Mouse (Mus musculus): ENCODE measurements around the gene Psph. TPM values are rescaled to one million over a fixed set of nuclear protein-coding genes. Genes with fewer than 3 reads are reported as not detected.
"Not testable (repeated sequence)": the region's sequence is repeated elsewhere in the genome, so short reads cannot be mapped to it uniquely, and the experiment has no call there.

Gene Psph
- polyA plus RNA-seq, 1 experiment = 11.1 TPM

DNA sequence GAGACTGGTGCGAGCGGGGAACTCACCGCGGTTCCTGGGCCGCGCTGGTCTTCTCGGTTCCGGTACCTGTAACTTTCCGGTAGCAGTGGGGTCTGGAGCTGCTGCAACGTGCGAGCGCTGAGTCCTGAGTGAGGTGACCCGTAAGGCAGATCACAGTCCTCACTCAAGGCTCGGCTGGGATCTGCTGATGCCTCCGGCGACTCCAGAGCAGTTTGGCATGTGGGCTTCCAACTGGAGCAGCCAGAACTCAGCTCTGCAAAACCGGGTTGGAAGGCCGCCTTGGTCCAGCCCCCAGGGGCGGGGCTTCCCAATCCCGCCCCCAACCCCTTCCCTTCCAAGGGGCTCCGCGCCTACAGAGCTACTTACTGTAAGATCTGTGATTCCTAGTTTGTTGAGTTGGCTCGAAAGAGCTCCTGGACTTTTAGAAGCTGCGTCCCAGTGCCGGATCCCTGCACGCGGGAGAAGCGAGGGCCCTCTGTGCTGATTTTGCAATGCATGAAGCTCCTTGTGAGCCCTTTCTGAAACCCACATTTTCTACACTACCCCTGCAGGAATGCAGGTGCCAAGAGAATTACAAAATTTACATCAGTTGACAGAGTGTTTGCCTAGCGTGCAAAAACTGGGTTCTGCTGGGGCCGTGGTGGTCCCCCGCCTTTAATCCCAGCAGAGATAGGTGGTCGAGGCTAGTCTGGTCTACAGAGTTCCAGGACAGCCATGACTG is 8.1 kb downstream of the Psph start:
- Histone ChIP-seq H3K4me3 (replicated peaks; ENCODE audit: control insufficient read depth, low read depth, low read length) (peak overlapping the region; percentile 80), H3K4me1 (ENCODE audit: control insufficient read depth, insufficient read depth, low read length) (no peaks in the 10 kb centered on the region), H3K27ac (ENCODE audit: control insufficient read depth, insufficient read depth, low read depth, low read length, poor library complexity) (no peak overlapping the region)
- under 1% methylated on average over 32 of the region's 32 CpGs for WGBS
- TF ChIP-seq POLR2A (IDR thresholded peaks at IDR 0.05; ENCODE audit: borderline replicate concordance, control insufficient read depth, low read depth, low read length) (peak; percentile 30; the same call in 1 of the 2 replicates), CTCF (IDR thresholded peaks at IDR 0.05; ENCODE audit: control insufficient read depth, insufficient read depth, low read length) (no peak)

DNA sequence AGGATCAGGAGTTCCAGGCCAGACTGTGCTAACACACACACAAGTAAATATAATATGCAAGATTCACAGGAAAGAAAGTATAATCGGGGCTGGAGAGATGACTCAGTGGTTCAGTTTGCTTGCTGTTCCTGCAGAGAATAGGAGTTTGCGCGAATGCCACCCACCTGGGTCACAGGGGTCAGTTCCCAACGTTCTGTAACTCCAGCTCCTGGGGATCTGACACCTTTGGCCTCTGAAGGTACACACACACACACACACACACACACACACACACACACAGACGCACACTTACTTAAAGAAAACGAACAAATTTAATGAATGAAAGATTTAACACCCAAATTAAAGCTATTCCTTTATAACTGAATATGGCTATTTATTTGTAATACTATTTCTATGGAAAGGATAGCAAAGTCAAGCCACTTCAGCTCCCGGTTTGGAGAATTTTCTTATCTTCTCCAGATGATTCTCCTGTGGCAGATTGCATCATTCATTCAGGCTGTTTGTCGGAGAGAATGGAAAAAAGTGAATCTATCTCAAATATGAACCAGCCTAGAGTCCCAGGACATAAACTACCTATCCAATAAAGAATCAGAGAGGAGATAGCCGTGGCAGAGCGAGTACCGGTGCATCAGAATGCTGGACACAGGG is 8.8 kb downstream of the Psph start:
- 29% methylated on average over 11 of the region's 11 CpGs for WGBS
- no peak for TF ChIP-seq POLR2A (IDR thresholded peaks at IDR 0.05; ENCODE audit: borderline replicate concordance, control insufficient read depth, low read depth, low read length)
- TF ChIP-seq CTCF (IDR thresholded peaks at IDR 0.05; ENCODE audit: control insufficient read depth, insufficient read depth, low read length) = no peak
- Histone ChIP-seq H3K4me1 (ENCODE audit: control insufficient read depth, insufficient read depth, low read length) (no peaks in the 10 kb centered on the region), H3K27ac (ENCODE audit: control insufficient read depth, insufficient read depth, low read depth, low read length, poor library complexity) (no peak overlapping the region), H3K4me3 (replicated peaks; ENCODE audit: control insufficient read depth, low read depth, low read length) (peak overlapping the region; percentile 80)

DNA sequence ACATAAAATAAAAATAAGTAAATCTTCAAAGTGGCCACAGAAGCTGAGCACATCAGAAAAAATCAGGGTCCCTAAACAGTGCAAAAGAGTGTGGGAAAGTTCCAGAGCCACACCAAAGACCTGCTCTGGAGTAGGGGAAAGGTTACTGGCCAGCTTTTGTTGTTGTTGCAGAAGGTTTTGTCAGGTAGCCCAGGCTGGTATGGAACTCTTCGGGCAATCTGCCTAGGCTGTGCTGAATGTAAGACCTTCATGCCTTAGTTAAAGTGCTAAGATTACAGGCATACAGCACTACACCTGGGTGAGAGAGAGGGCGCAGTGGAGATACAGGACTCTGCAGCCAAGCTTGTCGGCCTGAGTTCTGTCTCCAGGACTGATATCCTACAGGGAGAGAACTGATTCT is 12.6 kb downstream of the Psph start:
- 88% methylated on average over 3 of the region's 3 CpGs for WGBS
- no peak for TF ChIP-seq POLR2A (IDR thresholded peaks at IDR 0.05; ENCODE audit: borderline replicate concordance, control insufficient read depth, low read depth, low read length)
- TF ChIP-seq CTCF (IDR thresholded peaks at IDR 0.05; ENCODE audit: control insufficient read depth, insufficient read depth, low read length) = no peak
- Histone ChIP-seq H3K27ac (ENCODE audit: control insufficient read depth, insufficient read depth, low read depth, low read length, poor library complexity) (no peak overlapping the region), H3K4me1 (ENCODE audit: control insufficient read depth, insufficient read depth, low read length) (no peaks in the 10 kb centered on the region), H3K4me3 (replicated peaks; ENCODE audit: control insufficient read depth, low read depth, low read length) (no peak overlapping the region)

DNA sequence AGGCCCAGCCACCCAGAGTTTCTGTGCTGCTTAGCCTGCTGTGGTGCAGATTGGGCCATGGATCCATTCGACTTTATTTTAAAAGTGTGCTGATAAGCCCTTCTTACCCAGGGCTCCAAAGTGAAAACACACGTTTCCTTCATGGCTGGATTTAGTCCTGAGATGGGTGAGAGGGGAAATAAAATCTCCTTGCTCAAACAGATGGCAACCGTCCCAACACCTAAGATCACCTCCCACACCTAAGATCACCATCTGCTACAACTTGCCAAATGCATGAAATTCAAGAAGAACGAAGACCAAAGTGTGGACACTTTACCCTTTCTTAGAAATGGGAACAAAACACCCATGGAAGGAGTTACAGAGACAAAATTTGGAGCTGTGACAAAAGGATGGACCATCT is 13.9 kb downstream of the Psph start:
- H3K27ac ChIP-seq (ENCODE audit: control insufficient read depth, insufficient read depth, low read depth, low read length, poor library complexity); H3K4me3 ChIP-seq (replicated peaks; ENCODE audit: control insufficient read depth, low read depth, low read length); H3K4me1 ChIP-seq (ENCODE audit: control insufficient read depth, insufficient read depth, low read length): not testable (repeated sequence)
- WGBS = 79% methylated on average over 4 of the region's 4 CpGs

DNA sequence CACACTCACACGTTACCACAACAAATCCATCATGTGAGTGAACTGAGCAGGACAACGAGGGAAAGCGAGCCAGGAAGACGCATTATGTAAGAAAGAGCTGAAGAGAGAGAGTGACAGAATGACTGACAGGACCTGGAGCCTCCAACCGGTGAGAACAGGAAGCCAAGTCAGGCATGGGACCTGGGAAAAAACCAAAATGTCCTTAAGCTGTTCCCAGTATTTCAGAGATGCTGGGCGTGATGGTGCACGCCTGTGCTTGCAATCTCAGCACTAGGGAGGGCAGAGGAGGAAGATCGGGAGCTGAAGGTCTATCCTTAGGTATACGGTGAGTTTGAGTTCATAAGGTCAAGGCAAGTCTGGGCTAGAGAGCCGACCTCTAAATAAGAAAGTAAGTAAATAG is 14.8 kb downstream of the Psph start:
- no peak for TF ChIP-seq POLR2A (IDR thresholded peaks at IDR 0.05; ENCODE audit: borderline replicate concordance, control insufficient read depth, low read depth, low read length)
- TF ChIP-seq CTCF (IDR thresholded peaks at IDR 0.05; ENCODE audit: control insufficient read depth, insufficient read depth, low read length) = no peak
- no peak overlapping the region for H3K27ac ChIP-seq (ENCODE audit: control insufficient read depth, insufficient read depth, low read depth, low read length, poor library complexity)
- WGBS = 83% methylated on average over 10 of the region's 10 CpGs
- no peaks in the 10 kb centered on the region for H3K4me1 ChIP-seq (ENCODE audit: control insufficient read depth, insufficient read depth, low read length)
- no peak overlapping the region for H3K4me3 ChIP-seq (replicated peaks; ENCODE audit: control insufficient read depth, low read depth, low read length)

DNA sequence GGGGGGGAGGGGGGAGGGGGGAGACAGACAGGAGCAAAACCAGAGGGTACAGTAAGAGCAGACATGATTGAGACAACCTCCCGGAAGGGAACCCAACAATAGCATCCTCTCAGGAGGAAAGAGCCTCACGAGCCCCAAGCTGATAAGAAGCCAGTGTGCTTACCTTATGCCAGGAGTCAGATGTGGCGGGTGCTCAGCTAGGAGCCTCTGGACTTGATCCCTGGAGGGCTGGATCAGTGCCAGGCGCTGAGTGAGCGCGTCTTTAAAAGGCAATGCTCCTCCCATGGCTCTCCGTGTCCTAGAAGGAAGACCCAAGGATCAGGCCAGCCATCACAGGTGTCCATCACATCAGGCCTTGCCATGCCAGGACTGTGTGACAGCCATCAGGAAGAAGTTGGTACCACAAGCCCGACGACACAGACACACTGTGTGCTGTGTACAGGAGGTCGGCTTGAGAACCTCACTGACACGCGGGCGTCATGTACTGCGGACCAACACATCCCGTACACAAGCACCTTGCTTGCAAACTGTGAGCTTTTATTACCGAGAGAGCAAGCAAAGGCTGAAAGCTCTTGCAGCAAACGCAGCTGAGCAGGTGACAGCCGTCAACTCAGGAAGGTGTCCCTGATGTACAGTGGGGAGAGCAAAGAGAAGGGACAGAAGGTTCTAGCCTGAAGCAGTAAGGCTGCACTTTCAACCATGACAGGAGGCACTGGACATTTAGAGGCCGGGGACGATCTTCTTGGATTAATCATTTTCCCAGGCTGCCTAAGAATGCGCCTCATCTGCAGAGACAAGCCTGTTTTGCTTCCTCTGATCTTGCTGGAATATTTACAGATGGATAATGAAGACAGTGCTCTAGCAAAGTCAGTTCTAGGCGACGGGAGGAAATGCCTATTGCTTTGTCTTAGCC is 16.6 kb downstream of the Psph start:
- 82% methylated on average over 23 of the region's 23 CpGs for WGBS
- Histone ChIP-seq H3K27ac (ENCODE audit: control insufficient read depth, insufficient read depth, low read depth, low read length, poor library complexity) (no peak overlapping the region), H3K4me1 (ENCODE audit: control insufficient read depth, insufficient read depth, low read length) (no peaks in the 10 kb centered on the region), H3K4me3 (replicated peaks; ENCODE audit: control insufficient read depth, low read depth, low read length) (no peak overlapping the region)
- TF ChIP-seq POLR2A (IDR thresholded peaks at IDR 0.05; ENCODE audit: borderline replicate concordance, control insufficient read depth, low read depth, low read length) (no peak), CTCF (IDR thresholded peaks at IDR 0.05; ENCODE audit: control insufficient read depth, insufficient read depth, low read length) (no peak)

DNA sequence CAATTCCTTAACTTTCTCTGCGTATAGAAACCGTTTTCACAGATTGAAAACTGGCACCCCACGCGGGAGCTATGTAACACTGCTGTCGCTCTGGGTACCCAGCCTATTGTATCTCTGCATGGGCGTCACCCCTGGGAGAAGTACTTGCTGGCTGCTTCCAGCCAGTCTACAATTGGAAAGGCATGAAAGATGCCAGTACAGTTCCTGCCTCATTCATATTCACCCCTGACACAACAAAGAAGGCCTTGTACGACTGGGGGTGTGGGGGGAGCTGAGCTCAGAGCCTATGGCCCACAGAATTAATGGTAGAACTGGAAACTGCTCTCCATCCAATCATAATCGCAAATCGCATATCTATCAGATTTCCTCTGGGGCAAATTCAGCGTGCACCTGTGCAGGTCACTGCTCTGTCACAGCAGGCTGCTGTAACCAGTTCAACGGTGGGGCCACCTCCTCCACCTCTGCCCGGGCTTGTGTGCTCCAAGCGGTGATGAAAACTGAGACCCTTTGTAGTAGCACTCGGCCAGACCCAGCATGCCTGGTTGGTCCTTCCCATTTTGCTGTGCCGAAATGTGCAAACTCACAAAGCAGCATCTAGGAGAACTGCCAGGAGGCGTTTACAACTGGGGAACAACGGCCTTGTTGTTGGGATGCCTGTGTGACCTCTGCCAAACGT is 25.2 kb downstream of the Psph start:
- Histone ChIP-seq H3K4me1 (ENCODE audit: control insufficient read depth, insufficient read depth, low read length) (no peaks in the 10 kb centered on the region), H3K4me3 (replicated peaks; ENCODE audit: control insufficient read depth, low read depth, low read length) (no peak overlapping the region), H3K27ac (ENCODE audit: control insufficient read depth, insufficient read depth, low read depth, low read length, poor library complexity) (no peak overlapping the region)
- 84% methylated on average over 18 of the region's 18 CpGs for WGBS
- TF ChIP-seq POLR2A (IDR thresholded peaks at IDR 0.05; ENCODE audit: borderline replicate concordance, control insufficient read depth, low read depth, low read length) (no peak), CTCF (IDR thresholded peaks at IDR 0.05; ENCODE audit: control insufficient read depth, insufficient read depth, low read length) (no peak)

All from bone marrow, adult 2 months (tissue).